Mouse (Mus musculus) midbrain, embryonic 12.5 days (tissue): ENCODE data around the gene Gm9958. TPM values are rescaled to one million over a fixed set of nuclear protein-coding genes. Genes with fewer than 3 reads are reported as not detected.

Experiments used
- ATAC-seq: fragments of 200-750 bp; cut with Nextera tagmentation; 2 replicates; pipeline ENCODE4 v1.8.0; 2017; ENCODE audit warnings: low read depth, moderate TSS enrichment, moderate library complexity; ENCODE audit not compliant: low FRiP score
- H3K27ac ChIP-seq: fragments of 300-500 bp; sonication (generic); replicated peaks from 2 replicates; pipeline ENCODE4 v1.5.1; 2016; ENCODE audit warnings: mild to moderate bottlenecking
- H3K27me3 ChIP-seq: fragments of 300-500 bp; sonication (generic); 2 replicates; pipeline ENCODE4 v1.6.1; 2016; ENCODE audit warnings: mild to moderate bottlenecking
- H3K36me3 ChIP-seq: fragments of 300-500 bp; sonication (generic); 2 replicates; pipeline ENCODE4 v1.6.1; 2016
- H3K4me1 ChIP-seq: fragments of 300-500 bp; sonication (generic); 2 replicates; pipeline ENCODE4 v1.6.1; 2016
- H3K4me2 ChIP-seq: fragments of 300-500 bp; sonication (generic); replicated peaks from 2 replicates; pipeline ENCODE4 v1.6.1; 2016; ENCODE audit warnings: mild to moderate bottlenecking, moderate library complexity
- H3K4me3 ChIP-seq: fragments of 300-500 bp; sonication (generic); 2 replicates; pipeline ENCODE4 v1.5.1; 2016; ENCODE audit warnings: mild to moderate bottlenecking
- H3K9ac ChIP-seq: fragments of 300-500 bp; sonication (generic); replicated peaks from 2 replicates; pipeline ENCODE4 v1.6.1; 2016; ENCODE audit warnings: mild to moderate bottlenecking, moderate library complexity
- H3K9me3 ChIP-seq: fragments of 300-500 bp; sonication (generic); 2 replicates; pipeline ENCODE4 v1.6.1; 2016; ENCODE audit warnings: mild to moderate bottlenecking
- WGBS: fragments of 180-500 bp; shearing (Covaris S2); methylation state at CpG from one replicate; pipeline ENCODE4 v1.1.7; 2016; 5-methylcytosine and 5-hydroxymethylcytosine counted together
- polyA plus RNA-seq: library from polyadenylated mRNA; unstranded; fragments of >200 nt; fragmentation: Nextera tagmentation; extraction: Ambion mirVana; gene quantifications from 2 replicates; pipeline ENCODE4 v1.2.1, GENCODE M21; 2016

Gm9958 gene
- polyA plus RNA-seq, 1 experiment from 2014 or later, result 9.9 TPM

GRCm38 (mm10) chr5:90414925-90415295 is 47.9 kb downstream of the Gm9958 start:
- Histone ChIP-seq H3K27me3 (no peaks in the 10 kb centered on the region), H3K9ac (no peak overlapping the region), H3K36me3 (no peaks in the 10 kb centered on the region), H3K27ac (no peak overlapping the region), H3K4me1 (0 out of 2 replicates have a peak, but pooled peaks cover 4% of the 10 kb centered on the region), H3K9me3 (no peaks in the 10 kb centered on the region), H3K4me3 (no peak overlapping the region), H3K4me2 (no peak overlapping the region)
- ATAC-seq, result no peak
- 64% methylated on average over 6 of the region's 6 CpGs for WGBS

Other genes starting within 250 kb of the Gm9958 start
- 24.9 and 29.6 TPM in 2 replicates for gene Cox18, start 143.2 kb upstream of the Gm9958 start, polyA plus RNA-seq
- 31.9 and 32.3 TPM in 2 replicates for gene Ankrd17, start 627 bp upstream of the Gm9958 start, polyA plus RNA-seq
- not detected in 2 replicates for gene Alb, start 93.7 kb downstream of the Gm9958 start, polyA plus RNA-seq
- 0.11 and 15.1 TPM in 2 replicates for gene Afp, start 123.5 kb downstream of the Gm9958 start, polyA plus RNA-seq
- not detected in 2 replicates for gene Afm, start 151.7 kb downstream of the Gm9958 start, polyA plus RNA-seq
- not detected in 2 replicates for gene 5830473C10Rik, start 193.9 kb downstream of the Gm9958 start, polyA plus RNA-seq